Mouse (Mus musculus) CH12.LX (cell line): ENCODE measurements around the gene Rassf8.

Experiments used
- BHLHE40 ChIP-seq: IDR thresholded peaks from 2 replicates; pipeline ENCODE4 v1.6.1; 2011; ENCODE audit warnings: mild to moderate bottlenecking, low read depth, low read length, improper control_type of control experiment
- CHD1 ChIP-seq: IDR thresholded peaks from 2 replicates; pipeline ENCODE4 v1.6.1; 2012; ENCODE audit warnings: low read depth, low read length, improper control_type of control experiment, inconsistent platforms
- CTCF ChIP-seq, 2 experiments: IDR thresholded peaks in 1 of 2; conservative IDR thresholded peaks in 1 of 2; 2 replicates each; pipeline ENCODE4 v1.5.1; 2011 to 2012; ENCODE audit warnings: low read depth in 2 of 2, low read length in 2 of 2, improper control_type of control experiment in 1 of 2, inconsistent platforms in 1 of 2, mild to moderate bottlenecking in 1 of 2, moderate library complexity in 1 of 2
- EP300 ChIP-seq: IDR thresholded peaks from 2 replicates; pipeline ENCODE4 v1.6.1; 2011; ENCODE audit warnings: low read length, improper control_type of control experiment
- HCFC1 ChIP-seq: IDR thresholded peaks from 2 replicates; pipeline ENCODE4 v1.6.1; 2012; ENCODE audit warnings: low read depth, mild to moderate bottlenecking, inconsistent platforms, low read length, improper control_type of control experiment
- JUN ChIP-seq: IDR thresholded peaks from 2 replicates; pipeline ENCODE4 v1.6.1; 2011; ENCODE audit warnings: low read depth, mild to moderate bottlenecking, low read length, improper control_type of control experiment, moderate library complexity; ENCODE audit not compliant: insufficient read depth
- KAT2A ChIP-seq: IDR thresholded peaks from 2 replicates; pipeline ENCODE4 v1.6.1; 2012; ENCODE audit warnings: low read length, improper control_type of control experiment, inconsistent platforms; ENCODE audit not compliant: insufficient replicate concordance
- PAX5 ChIP-seq: IDR thresholded peaks from 2 replicates; pipeline ENCODE4 v1.6.1; 2012; ENCODE audit warnings: low read length, inconsistent platforms, mixed read lengths
- POLR2A ChIP-seq: IDR thresholded peaks from 2 replicates; pipeline ENCODE4 v1.6.1; 2011; ENCODE audit warnings: low read depth, mild to moderate bottlenecking, improper control_type of control experiment, low read length
- TCF12 ChIP-seq: IDR thresholded peaks from 2 replicates; pipeline ENCODE4 v1.6.1; 2014; ENCODE audit warnings: low read depth, mild to moderate bottlenecking, inconsistent platforms, low read length, improper control_type of control experiment
- USF1 ChIP-seq: IDR thresholded peaks from 2 replicates; pipeline ENCODE4 v1.6.1; 2014; ENCODE audit warnings: low read depth, mild to moderate bottlenecking, inconsistent platforms, low read length, improper control_type of control experiment
- ZMIZ1 ChIP-seq: IDR thresholded peaks from 2 replicates; pipeline ENCODE4 v1.6.1; 2012; ENCODE audit warnings: low read depth, mild to moderate bottlenecking, inconsistent platforms, low read length, improper control_type of control experiment
- ZNF384 ChIP-seq: IDR thresholded peaks from 2 replicates; pipeline ENCODE4 v1.6.1; 2012; ENCODE audit warnings: low read depth, low read length, improper control_type of control experiment, inconsistent platforms

GRCm38 (mm10) chr6:145766971-145767370 lies 20.4 kb downstream of the Rassf8 start:
- TF ChIP-seq BHLHE40 (no peak), CTCF (conservative IDR thresholded peaks at IDR 0.05 in 1 of 2, IDR thresholded peaks at IDR 0.05 in 1 of 2; ENCODE audit: low read depth in 2 of 2, low read length in 2 of 2) (no peak), EP300 (no peak), ZMIZ1 (no peak), ZNF384 (no peak), TCF12 (no peak), POLR2A (no peak), CHD1 (no peak), USF1 (no peak), HCFC1 (no peak), JUN (no peak), KAT2A (no peak), PAX5 (no peak)
